Mouse (Mus musculus) CH12.LX (cell line): ENCODE results near the gene Nod1.

Experiments
- BHLHE40 ChIP-seq: IDR thresholded peaks from 2 replicates; pipeline ENCODE4 v1.6.1; 2011; ENCODE audit warnings: mild to moderate bottlenecking, low read depth, low read length, improper control_type of control experiment
- E2F4 ChIP-seq: IDR thresholded peaks from 2 replicates; pipeline ENCODE4 v1.6.1; 2011; ENCODE audit warnings: low read depth, low read length, improper control_type of control experiment; ENCODE audit not compliant: insufficient replicate concordance
- JUND ChIP-seq: conservative IDR thresholded peaks from 2 replicates; pipeline ENCODE4 v1.6.1; 2011; ENCODE audit warnings: low read depth, low read length, improper control_type of control experiment
- RCOR1 ChIP-seq: conservative IDR thresholded peaks from 2 replicates; pipeline ENCODE4 v1.6.1; 2012; ENCODE audit warnings: low read depth, mild to moderate bottlenecking, inconsistent platforms, low read length, improper control_type of control experiment

- TF ChIP-seq E2F4 (no peak), BHLHE40 (no peak), RCOR1 (no peak), JUND (no peak)
Measured at GRCm38 (mm10) chr6:54943753-54944152, 28.7 kb downstream of the Nod1 start.
